Mouse (Mus musculus) ES-E14 (cell line): Measurements from ENCODE around the gene Gm10181.

Experiments used
- CHD2 ChIP-seq: IDR thresholded peaks from 2 replicates; pipeline ENCODE4 v1.6.1; 2014; ENCODE audit warnings: mild to moderate bottlenecking, low read depth, low read length, inconsistent platforms
- MAFK ChIP-seq: IDR thresholded peaks from 2 replicates; pipeline ENCODE4 v1.6.1; 2014; ENCODE audit warnings: mild to moderate bottlenecking, low read depth, low read length, inconsistent platforms; ENCODE audit not compliant: insufficient read depth
- ZC3H11A ChIP-seq: IDR thresholded peaks from 2 replicates; pipeline ENCODE4 v1.6.1; 2012; ENCODE audit warnings: low read depth, mild to moderate bottlenecking, inconsistent platforms, low read length, borderline replicate concordance
- ZNF384 ChIP-seq: IDR thresholded peaks from 2 replicates; pipeline ENCODE4 v1.6.1; 2012; ENCODE audit warnings: low read depth, low read length, inconsistent platforms

DNA sequence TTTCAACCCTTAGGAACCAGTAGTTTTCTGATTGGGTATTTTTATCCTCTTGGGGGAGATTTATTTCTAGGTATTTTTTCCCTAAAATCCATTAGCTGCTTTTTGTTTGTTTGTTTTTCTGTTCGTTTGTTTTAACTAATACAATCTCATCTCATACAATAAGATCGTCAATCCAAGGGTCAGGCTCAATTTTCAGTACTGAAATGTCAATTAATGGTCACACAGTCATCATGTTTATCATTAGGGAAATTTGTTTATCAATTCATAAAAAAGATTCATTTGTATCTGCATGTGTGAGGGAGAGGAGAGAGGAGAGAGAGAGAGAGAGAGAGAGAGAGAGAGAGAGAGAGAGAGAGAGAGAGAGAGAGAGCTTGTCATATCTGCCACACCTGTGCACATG lies at the start of gene Gm10181:
- no peak for TF ChIP-seq CHD2
- no peak for TF ChIP-seq ZC3H11A
- no peak for TF ChIP-seq MAFK
- TF ChIP-seq ZNF384: no peak
